Mouse (Mus musculus): ENCODE data around the gene Sntg2.

DNA sequence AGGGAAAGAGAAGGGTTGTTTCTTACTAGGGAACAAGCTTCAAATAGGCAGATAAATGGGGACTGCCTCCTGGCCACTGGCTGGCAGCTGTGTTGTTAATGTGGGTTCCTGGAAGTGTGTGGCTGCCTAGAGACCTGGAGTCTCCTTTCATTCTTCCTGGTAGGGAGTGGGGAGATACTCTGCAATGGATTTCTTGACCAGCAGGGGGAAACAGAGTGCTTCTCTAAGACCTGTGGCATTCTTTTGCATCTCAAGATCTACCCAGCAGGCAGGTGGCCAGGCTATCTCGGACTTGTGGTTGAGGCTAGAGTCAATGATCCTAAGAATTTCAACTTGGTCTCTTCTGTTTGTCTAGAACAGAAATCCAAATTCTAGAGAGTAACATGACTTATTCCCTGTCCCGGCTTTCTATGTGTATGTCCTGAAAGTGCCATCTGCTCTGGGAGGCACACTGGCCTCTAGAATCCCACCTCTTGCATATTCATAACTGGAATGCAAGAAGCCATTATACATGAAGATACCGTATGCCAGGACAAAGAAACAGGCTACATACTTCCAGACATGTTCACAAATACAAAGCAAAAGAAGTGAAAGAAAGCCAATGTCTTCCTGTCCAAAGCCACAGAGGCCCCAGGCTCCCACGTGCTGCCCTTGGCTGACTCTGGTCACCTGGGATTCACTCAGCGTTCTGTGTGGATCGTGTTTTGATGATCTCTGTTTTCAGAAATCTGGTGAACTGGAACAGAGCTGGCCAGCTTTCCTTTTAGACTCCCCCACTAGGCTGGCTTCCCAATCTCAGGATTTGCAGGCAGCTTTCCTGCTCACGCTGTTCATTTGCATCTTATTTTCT, 244.4 kb downstream of the Sntg2 start:
- peak; percentile 67; the same call in 1 of the 2 replicates for TF ChIP-seq CTCF (IDR thresholded peaks at IDR 0.05; ENCODE audit: borderline replicate concordance, insufficient read depth, low read depth, low read length)
- TF ChIP-seq POLR2A (IDR thresholded peaks at IDR 0.05; ENCODE audit: borderline replicate concordance, insufficient read depth, low read length), result no peak
